In genomic region chr19:36388502-36388901, GRCm38 (mm10) we compare ENCODE assay signal across 21 mouse cellular contexts. TPM values are rescaled to one million over a fixed set of nuclear protein-coding genes. Genes with fewer than 3 reads are reported as not detected.
A peak's percentile ranks its signal among the peaks of the same experiment; 100 is the strongest.
DNase-seq lines count a peak whose midpoint lies in the region; ATAC-seq and TF ChIP-seq lines count a peak whose summit lies in the region.
"Had no signal": no experiment of that assay in that cellular context is flagged by ENCODE, and none has a peak within 500 bp of the region (broad histone marks: within the 10 kb centered on the region; RNA-seq: fewer than 3 reads in every experiment).

No protein-coding gene starts in this region.

- TF ChIP-seq EP300 in lung, postnatal 0 days (IDR thresholded peaks at IDR 0.05) = no peak

- intact Hi-C loops in gastrocnemius, adult 2 months (cut with DNase I) = no loop called here
- intact Hi-C loops in gastrocnemius, postnatal 14 days (cut with DNase I; ENCODE audit: low total_unique reads) = no loop called here

- ATAC-seq in cerebellum, adult (ENCODE audit: insufficient number of reproducible peaks, low FRiP score, low TSS enrichment) = peak; percentile 64
- ATAC-seq in lung, postnatal 0 days = no peak

- no peaks in the 10 kb centered on the region for H3K27me3 ChIP-seq in lung, postnatal 0 days (replicated peaks; ENCODE audit: insufficient read depth, low read length)
- H3K27me3 ChIP-seq: CH12.LX; heart, embryonic 15.5 days; kidney, embryonic 15.5 days; limb, embryonic 15.5 days; liver, embryonic 15.5 days; midbrain, embryonic 12.5 days had no signal

- no peaks in the 10 kb centered on the region for H3K36me3 ChIP-seq in lung, postnatal 0 days (ENCODE audit: insufficient read depth, low read length)
- H3K36me3 ChIP-seq: forebrain, embryonic 10.5 days; heart, embryonic 15.5 days; kidney, embryonic 15.5 days; limb, embryonic 15.5 days; liver, embryonic 15.5 days; midbrain, embryonic 12.5 days had no signal

- DNase-seq in gastrocnemius, adult 2 months = peak; percentile 41
- DNase-seq in gastrocnemius, postnatal 14 days = no peak
- DNase-seq in 3T3-L1 (ENCODE audit: low read depth, low spot score) = peak; percentile 32
- peak; percentile 80 for DNase-seq in cerebellum, adult 9-11 months
- DNase-seq in left cerebral cortex, adult 11 months (ENCODE audit: low spot score) = no peak
- DNase-seq in c-Kit-positive CD71-positive TER-119-positive erythroid progenitor cells, embryonic 14.5 days (ENCODE audit: low spot score) = no peak
- DNase-seq in lung, postnatal 0 days (ENCODE audit: low spot score) = no peak
- DNase-seq: adrenal gland, postnatal 36 days; embryo, embryonic 11 days; gastrocnemius, postnatal 10 days; heart, adult 2 months; right cerebral cortex, postnatal 4 days had no signal

- no peak overlapping the region for H3K4me2 ChIP-seq in lung, postnatal 0 days (replicated peaks; ENCODE audit: low read depth, low read length)
- H3K4me2 ChIP-seq: heart, embryonic 15.5 days; kidney, embryonic 15.5 days; limb, embryonic 15.5 days; liver, embryonic 15.5 days; midbrain, embryonic 12.5 days had no signal

- no peaks in the 10 kb centered on the region for H3K9me3 ChIP-seq in lung, postnatal 0 days (ENCODE audit: low read length)
- H3K9me3 ChIP-seq: forebrain, embryonic 10.5 days; heart, embryonic 15.5 days; kidney, embryonic 15.5 days; limb, embryonic 15.5 days; liver, embryonic 15.5 days; midbrain, embryonic 12.5 days had no signal

- 65% methylated on average over 5 of the region's 5 CpGs for WGBS in lung, postnatal 0 days

- TF ChIP-seq CTCF in gastrocnemius, adult 2 months (IDR thresholded peaks at IDR 0.05) = no peak
- no peak for TF ChIP-seq CTCF in lung, postnatal 0 days (IDR thresholded peaks at IDR 0.05)

- no peak overlapping the region for H3K4me3 ChIP-seq in gastrocnemius, adult 2 months
- no peak overlapping the region for H3K4me3 ChIP-seq in lung, postnatal 0 days (ENCODE audit: low read depth, low read length)
- H3K4me3 ChIP-seq: forebrain, embryonic 10.5 days; heart, adult 2 months; heart, embryonic 15.5 days; kidney, embryonic 15.5 days; limb, embryonic 15.5 days; liver, embryonic 15.5 days; midbrain, embryonic 12.5 days had no signal

- H3K9ac ChIP-seq in lung, postnatal 0 days (replicated peaks; ENCODE audit: low read depth) = no peak overlapping the region
- H3K9ac ChIP-seq: heart, embryonic 15.5 days; kidney, embryonic 15.5 days; limb, embryonic 15.5 days; liver, embryonic 15.5 days; midbrain, embryonic 12.5 days had no signal

- H3K4me1 ChIP-seq in lung, postnatal 0 days (ENCODE audit: insufficient read depth, low read depth, low read length) = no peaks in the 10 kb centered on the region
- H3K4me1 ChIP-seq: kidney, embryonic 15.5 days; limb, embryonic 15.5 days; liver, embryonic 15.5 days; midbrain, embryonic 12.5 days had no signal

- no peak overlapping the region for H3K27ac ChIP-seq in gastrocnemius, adult 2 months
- H3K27ac ChIP-seq in lung, postnatal 0 days (ENCODE audit: low read length) = no peak overlapping the region
- H3K27ac ChIP-seq: forebrain, embryonic 10.5 days; heart, adult 2 months; heart, embryonic 15.5 days; kidney, embryonic 15.5 days; limb, embryonic 15.5 days; liver, embryonic 15.5 days; midbrain, embryonic 12.5 days; stomach, postnatal 0 days had no signal

RNA-seq across cellular contexts. Expression of gene Pcgf5, which starts 40.4 kb away (rescaled TPM):
- 10 to 100 TPM; 34.0 to 38.7 TPM for total RNA-seq in gastrocnemius, adult 2 months (2021)
- 10 to 100 TPM; 14.9 to 16.5 TPM for total RNA-seq in gastrocnemius, postnatal 14 days (2021)
- 23.2 and 24.2 TPM in 2 replicates for polyA plus RNA-seq in lung, postnatal 0 days (2015; fragmentation: Nextera tagmentation; extraction: Ambion mirVana)

Comparison
In these comparisons a context has a peak if more than half of its experiments do, and no peak if none do; other contexts are left out.
1. DNase-seq: peak in gastrocnemius, adult 2 months (single experiment), 3T3-L1 (single experiment) and cerebellum, adult 9-11 months (single experiment); none in gastrocnemius, postnatal 14 days (single experiment), left cerebral cortex, adult 11 months (single experiment), c-Kit-positive CD71-positive TER-119-positive erythroid progenitor cells, embryonic 14.5 days (single experiment) and lung, postnatal 0 days (single experiment).